Mouse (Mus musculus) spleen, postnatal 4 days (tissue): ENCODE measurements around the gene Susd6.
A peak's percentile ranks its signal among the peaks of the same experiment; 100 is the strongest.
"Not testable (repeated sequence)": the region's sequence is repeated elsewhere in the genome, so short reads cannot be mapped to it uniquely, and the experiment has no call there.

Experiments used
- DNase-seq, 2 experiments: peaks; one replicate each; pipeline ENCODE4 v3.0.0; 2022; ENCODE audit warnings: low spot score in 2 of 2

Susd6 gene

GRCm38 (mm10) chr12:80785005-80785404, 5.3 kb upstream of the Susd6 start:
- DNase-seq = peak in 1 of 2 experiments; percentile 63

DNA sequence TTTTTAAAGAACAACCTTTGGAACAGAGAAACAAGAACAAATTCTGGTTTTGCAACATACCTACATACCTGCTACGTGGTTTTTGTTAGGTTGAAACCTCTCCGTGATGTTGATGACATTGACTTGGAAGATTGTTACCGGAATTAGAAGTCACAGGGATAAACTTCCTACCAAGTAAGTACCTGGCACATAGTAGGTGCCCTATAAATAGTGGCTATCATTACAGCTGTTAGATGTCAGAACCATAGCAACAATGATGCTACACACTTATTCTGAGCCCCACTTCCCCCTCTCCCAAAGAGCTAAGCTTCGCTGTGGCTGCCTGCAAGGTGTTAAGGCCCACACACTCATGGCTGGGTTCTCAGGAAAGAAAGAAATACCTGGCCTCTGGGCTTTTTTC, 4.7 kb upstream of the Susd6 start:
- no peak for DNase-seq

- no peak for DNase-seq
Observed at GRCm38 (mm10) chr12:80786591-80786990, 3.7 kb upstream of the Susd6 start.

DNA sequence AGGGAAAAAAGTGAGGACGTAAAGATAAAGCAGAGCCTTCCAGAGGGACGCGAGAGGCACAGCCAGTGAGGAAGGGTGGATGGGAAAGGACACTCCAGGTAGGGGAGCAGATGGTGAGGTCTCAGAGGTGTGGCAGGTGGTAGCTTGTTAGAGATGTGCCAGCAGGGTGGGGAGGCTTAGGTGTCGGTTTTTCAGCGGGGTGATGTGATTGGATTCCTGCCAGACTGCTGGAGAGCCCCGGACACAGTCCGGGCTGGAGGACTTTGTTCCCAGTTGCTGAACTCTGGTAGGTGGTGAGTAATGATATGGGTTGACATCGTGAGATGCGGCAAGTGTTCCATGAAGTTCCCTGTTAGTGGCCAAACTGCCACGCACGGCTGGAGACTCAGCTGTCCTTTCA, 2.7 kb upstream of the Susd6 start:
- DNase-seq = no peak

DNA sequence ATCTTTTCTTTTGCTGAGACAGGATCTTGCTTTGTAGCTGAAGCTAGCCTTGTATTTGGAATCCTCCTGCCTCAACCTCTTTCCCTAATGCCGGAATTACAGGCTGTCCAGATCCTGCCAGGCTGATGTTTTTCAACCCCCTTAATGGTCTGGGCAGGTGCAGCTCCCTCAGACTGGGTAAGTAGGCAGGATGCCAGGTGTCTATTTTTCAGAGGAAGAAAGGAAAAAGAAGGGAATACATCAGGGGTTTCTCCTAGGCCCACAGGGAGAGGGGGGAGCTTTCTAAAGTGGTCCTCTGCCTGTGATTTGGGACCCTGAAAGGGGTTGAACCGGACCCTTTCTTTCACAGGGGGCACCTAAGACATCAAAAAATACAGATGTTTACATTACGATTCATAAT, 2.1 kb upstream of the Susd6 start:
- no peak for DNase-seq

DNA sequence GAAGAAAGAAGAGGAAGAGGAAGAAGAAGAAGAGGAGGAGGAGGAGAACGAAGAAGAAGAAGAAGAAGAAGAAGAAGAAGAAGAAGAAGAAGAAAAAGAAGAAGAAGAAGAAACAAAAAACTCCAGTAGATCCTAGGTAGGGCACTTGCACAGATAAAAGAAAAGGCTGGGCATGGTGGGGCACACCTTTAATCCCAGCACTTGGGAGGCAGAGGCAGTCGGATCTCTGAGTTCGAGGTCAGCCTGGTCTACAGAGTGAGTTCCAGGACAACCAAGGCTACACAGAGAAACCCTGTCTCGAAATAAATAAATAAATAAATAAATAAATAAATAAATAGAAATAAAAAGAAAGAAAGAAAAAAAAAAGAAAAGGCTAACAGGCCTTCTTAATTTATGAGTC, 1.0 kb upstream of the Susd6 start:
- not testable (repeated sequence) for DNase-seq

GRCm38 (mm10) chr12:80790700-80791570, 625 bp downstream of the Susd6 start:
- DNase-seq = no peak

DNA sequence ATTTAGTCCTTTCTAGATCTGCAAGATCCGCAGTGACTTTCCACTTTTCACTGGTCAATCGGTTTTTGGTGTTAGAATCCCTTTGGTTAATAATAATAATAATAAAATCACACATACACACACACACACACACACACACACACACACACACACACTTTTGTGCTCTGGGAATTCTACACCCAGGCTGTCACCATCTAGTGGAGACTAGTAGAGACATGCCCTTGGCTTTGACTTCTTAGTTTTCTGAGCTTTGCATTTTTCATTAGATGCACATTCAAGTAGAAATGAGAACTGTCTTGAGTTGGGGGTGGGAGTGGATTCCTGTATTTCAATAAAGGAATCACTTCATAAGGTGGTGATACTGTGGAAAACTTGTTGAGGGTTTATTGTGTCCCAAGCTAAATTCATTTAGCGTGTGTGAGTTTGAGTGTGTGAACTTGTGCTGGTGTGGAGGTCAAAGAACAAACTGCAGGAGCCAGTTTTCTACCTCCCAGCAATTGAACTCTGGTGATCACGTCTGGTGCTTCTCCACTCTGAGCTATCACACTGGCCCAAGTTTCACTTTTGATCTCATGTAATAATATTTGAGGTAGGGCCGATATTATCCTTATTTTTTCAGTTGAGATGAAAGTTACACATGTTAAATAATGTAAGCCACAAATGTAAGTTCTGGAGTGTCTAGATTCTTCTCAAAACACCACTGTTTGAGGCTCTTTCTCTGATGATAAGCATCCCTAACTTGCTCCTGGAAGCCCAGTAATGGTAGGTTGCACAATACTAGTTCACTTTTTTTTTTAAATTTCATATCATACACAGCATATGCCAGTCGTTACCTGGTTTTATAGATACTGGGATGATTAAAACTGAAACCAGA, 1.5 kb downstream of the Susd6 start:
- DNase-seq = no peak

DNA sequence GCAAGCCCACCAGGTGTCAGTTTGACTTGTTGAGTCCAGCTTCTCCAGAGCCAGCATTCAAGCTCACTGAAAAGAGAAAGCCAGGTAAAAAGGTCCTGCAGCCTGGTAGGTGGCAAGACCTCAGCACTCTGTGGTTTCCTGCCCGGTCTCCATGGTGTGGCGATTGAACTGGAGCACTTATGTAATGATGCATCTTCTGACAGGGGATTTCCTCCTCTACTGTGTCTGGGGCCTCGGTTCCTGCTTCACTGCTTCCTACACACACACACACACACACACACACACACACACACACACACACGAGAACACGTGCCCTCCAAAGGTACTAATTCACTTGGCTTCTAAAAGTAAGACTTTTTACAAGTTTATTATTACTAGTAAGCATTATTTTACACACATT, 2.6 kb downstream of the Susd6 start:
- peak; percentile 57 to 74 for DNase-seq

DNA sequence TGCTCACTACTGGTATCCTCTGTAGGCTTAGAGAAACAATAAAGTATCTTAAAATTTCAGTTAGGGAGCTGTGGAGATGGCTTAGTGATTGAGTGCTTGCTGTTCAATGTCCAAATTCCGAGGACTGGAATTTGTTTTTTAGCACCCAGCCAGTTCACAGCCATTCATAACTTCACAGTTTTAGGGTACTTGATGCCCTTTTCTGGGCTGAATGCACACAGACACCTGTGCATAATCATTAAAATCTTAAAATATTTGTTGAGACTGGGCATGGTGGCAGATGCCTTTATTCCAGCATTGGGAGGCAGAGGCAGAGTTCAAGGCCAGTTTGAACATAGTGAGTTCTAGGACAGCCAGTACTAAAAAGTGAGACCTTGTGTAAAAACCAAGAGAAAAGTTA, 3.2 kb downstream of the Susd6 start:
- DNase-seq = no peak

GRCm38 (mm10) chr12:80794522-80794921, 4.2 kb downstream of the Susd6 start:
- DNase-seq = no peak

DNA sequence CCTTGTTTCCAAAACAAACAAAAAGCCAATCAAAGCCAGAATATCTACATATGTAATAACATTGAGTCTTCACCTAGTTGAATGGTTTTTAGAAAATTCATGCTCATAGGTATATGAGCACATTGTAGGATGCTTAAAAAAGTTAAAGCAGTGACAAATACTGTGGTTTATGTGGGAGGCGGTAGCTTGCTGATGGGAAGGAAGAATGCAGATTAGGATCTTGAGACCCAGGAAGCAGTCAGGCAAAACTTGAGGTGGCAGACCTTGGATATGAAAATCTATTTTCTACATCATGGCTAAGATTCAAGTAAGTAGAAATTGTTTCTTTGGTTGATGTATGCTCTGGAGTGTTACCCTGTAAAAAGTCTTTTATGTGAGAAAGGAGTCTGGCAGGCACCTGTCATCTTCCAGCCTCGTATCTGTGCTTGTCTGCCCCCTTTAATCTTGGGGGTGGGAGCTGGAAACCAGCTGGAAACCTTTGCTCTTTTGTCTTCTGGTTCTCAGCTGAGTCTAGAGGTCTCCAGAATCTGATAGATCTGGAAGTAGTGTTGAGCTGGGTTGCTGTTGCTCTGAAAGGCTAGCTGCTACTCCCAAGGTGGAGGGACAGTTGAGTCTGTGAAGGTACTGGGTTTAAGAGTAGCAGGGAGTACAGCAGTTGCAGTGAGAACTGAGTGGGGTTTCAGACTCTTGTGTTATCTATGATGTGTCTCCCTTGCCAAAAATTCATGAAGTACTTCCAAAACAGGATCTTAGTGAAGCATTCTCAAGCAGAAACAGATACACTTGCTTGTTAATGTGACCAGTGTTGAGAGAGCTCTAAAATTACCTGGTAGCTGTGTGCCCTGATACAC, 4.8 kb downstream of the Susd6 start:
- no peak for DNase-seq

- DNase-seq = no peak
Observed at GRCm38 (mm10) chr12:80798271-80798670, 8.0 kb downstream of the Susd6 start.

- DNase-seq = no peak
Observed at GRCm38 (mm10) chr12:80800156-80800555, 9.8 kb downstream of the Susd6 start.

DNA sequence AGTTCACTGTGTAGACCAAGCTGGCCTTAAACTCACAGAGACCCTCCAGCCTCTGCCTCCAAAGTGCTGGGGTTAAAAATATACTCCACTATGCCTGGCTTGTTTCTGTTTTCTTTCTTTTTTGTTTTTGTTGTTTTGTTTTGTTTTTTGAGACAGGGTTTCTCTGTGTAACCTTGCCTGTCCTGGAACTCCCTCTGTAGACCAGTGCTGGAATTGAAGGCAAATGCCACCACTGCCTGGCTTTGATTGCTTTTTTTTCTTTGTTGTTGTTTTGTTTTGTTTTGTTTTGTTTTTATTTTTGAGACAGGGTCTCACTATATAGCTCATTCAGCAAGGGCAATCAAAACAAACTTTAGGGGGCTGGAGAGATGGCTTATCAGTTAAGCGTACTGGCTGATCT, 11.1 kb downstream of the Susd6 start:
- no peak for DNase-seq

- DNase-seq = no peak
Observed at GRCm38 (mm10) chr12:80803924-80804323, 13.6 kb downstream of the Susd6 start.

DNA sequence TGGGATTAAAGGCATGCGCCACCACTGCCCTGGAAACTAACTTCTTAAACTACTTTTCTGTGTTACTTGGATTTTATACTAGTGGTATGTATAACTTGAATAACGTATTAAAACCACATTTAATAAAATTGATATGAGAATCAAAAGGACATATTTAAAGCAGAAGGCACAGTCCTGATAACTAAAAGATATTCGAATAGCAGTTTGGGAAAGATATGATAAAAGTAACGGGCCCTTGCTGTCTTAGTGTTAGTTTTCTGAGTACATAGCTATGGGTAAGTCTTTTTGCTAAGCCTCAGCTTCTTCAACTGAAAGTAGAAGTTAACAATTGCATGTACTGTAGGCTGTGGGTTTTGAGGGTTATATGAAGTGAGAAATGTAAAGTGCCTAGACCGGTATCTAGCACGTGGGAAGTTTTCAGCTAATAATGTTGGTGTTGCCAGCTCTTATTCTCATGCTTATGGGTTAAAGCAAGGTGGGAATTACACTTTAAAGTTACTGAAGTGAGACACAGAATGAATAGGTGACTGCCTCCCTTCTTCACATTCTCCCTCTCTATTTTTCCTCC, 14.6 kb downstream of the Susd6 start:
- no peak for DNase-seq

DNA sequence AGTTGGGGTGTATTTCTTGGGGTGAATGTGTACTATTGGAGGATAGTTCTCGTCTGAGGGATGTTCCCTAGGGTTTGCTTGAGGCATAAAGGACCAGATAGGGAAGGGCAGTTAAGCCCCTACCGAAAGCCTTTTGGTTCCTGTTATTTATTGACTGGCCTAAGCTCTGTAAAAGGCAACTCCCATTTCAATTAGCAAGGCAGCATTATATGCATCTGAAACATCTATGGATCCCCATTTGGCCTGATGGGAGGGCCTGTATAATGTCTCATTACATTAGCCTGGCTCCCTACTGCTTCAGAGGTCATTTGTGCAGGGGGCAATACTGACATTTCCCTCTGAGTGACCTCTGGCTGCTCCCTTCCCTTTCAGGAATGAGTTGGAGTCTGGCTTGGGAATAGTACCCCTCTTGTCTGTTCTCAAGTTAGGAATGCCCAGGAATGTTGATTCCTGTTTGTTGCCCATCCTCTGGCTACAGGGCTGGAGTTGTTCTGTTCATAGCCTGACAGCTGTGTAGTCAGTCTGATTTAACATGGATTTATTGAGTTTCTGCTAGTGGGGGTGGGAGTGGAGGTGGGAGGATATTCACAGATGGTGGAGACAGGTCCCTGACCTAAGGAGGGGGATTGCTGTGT, 17.3 kb downstream of the Susd6 start:
- DNase-seq = no peak

DNA sequence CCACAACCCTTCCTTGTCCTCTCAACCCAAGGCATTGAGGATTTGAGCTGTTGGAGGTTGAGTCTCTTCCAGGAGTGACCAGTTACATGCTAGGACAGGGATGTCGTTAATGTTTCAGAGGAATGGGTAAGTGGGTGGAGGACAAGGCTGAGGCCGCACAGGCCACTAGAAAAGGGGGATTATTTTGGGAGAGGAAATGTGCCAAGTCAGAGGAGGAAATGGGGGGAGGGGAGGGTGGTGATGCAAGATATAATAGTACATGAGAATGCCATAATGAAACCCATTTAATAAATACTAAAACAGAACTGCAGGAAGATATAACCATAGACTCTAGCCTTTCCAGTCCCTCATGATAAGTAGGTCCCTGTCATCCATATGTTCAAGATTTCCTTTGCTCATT, 19.7 kb downstream of the Susd6 start:
- DNase-seq = no peak

DNA sequence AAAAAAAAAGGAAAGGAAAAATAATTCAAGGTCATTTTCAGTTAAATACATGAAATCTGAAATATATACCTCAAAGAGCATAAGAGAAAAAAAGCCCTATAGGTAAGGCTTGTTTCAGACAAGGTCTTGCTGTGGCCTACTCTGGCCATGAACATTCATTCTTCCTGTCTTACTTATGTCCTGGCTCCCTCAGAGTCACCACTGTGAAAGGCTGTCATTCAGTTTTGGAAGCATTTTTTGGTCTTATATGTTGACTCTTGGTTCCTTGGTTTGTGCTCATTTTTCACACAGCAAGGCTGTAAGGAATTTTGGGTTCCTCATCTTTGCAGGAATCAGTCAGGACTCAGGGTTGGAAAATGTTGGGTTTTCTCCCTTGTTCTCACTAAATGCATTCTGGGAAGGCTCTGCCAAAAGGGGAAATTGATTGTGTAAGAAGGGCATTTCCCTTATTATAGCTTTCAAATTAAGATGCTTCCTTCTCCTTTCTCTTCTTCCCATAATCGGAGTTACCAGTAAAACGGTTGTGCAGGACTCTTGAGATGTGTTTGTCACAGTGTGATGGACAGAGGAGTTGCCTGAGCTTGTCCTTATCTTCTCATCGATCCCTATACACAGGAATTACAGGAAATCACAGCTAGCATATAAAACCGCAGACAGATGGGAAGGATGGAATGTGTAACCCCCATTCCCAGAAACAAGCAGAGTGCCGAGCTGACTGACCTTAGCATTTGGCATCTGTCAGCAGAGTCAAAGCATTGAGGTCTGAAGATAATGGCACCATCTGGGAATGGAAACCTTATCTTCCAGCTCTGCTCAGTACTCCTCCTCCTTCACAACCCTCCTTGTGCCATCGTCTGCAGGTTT, 21.6 kb downstream of the Susd6 start:
- DNase-seq = no peak
